Mouse (Mus musculus) left cerebral cortex, adult 2 months (tissue): ENCODE measurements at regions not wholly inside any gene's neighbourhood (a gene's known extent, or its start where the extent isn't known, plus 50 kb on each side); places are given as distances from the start of the nearest gene placed in this dataset.
"Not testable (repeated sequence)": the region's sequence is repeated elsewhere in the genome, so short reads cannot be mapped to it uniquely, and the experiment has no call there.

Source experiments
- DNase-seq, 2 experiments: peaks; one replicate each; pipeline ENCODE4 v3.0.0; 2021 to 2022; ENCODE audit warnings: low spot score in 2 of 2, mixed read lengths in 1 of 2; ENCODE audit errors: extremely low spot score in 1 of 2
- H3K27ac ChIP-seq: fragments of 200-600 bp; 2 replicates; pipeline ENCODE4 v1.8.1; 2022
- H3K4me3 ChIP-seq: fragments of 200-600 bp; 2 replicates; pipeline ENCODE4 v1.8.1; 2022
- CTCF ChIP-seq: fragments of 200-600 bp; IDR thresholded peaks from 2 replicates; pipeline ENCODE4 v1.8.1; 2022; ENCODE audit warnings: antibody characterized with exemption, mild to moderate bottlenecking, moderate library complexity
- intact Hi-C: fragments of 180-260 bp; cut with DNase I; formaldehyde crosslinking; loops from one replicate; pipeline ENCODE4 v1.15.1; 2025

- H3K27ac ChIP-seq: no peak overlapping the region
- peak; percentile 9 for TF ChIP-seq CTCF
- no peak for DNase-seq
- intact Hi-C loops: no loop called here
- no peak overlapping the region for H3K4me3 ChIP-seq
These were observed 168.8 kb downstream of the Tomm20 start for GRCm38 (mm10) chr8:126776605-126777469.

GRCm38 (mm10) chr8:126775334-126775733 lies 170.3 kb downstream of the Tomm20 start:
- no peak for DNase-seq
- intact Hi-C loops: no loop called here
- TF ChIP-seq CTCF: no peak

GRCm38 (mm10) chr8:126774816-126775215 lies 170.8 kb downstream of the Tomm20 start:
- DNase-seq: no peak
- no peak overlapping the region for H3K4me3 ChIP-seq
- H3K27ac ChIP-seq: no peak overlapping the region
- intact Hi-C loops: no loop called here
- TF ChIP-seq CTCF: no peak

More at GRCm38 (mm10) chr8:126775334-126775733, 170.3 kb downstream of the Tomm20 start:
- Histone ChIP-seq H3K27ac (no peak overlapping the region), H3K4me3 (no peak overlapping the region)

GRCm38 (mm10) chr8:126772748-126773147 lies 172.9 kb downstream of the Tomm20 start:
- Histone ChIP-seq H3K4me3 (no peak overlapping the region), H3K27ac (no peak overlapping the region)
- no peak for TF ChIP-seq CTCF
- no peak for DNase-seq
- intact Hi-C loops: no loop called here

GRCm38 (mm10) chr8:126772194-126772593 lies 173.4 kb downstream of the Tomm20 start:
- no peak overlapping the region for H3K4me3 ChIP-seq
- intact Hi-C loops: no loop called here
- TF ChIP-seq CTCF: no peak
- no peak overlapping the region for H3K27ac ChIP-seq
- DNase-seq: no peak

- H3K27ac ChIP-seq, H3K4me3 ChIP-seq, intact Hi-C loops, DNase-seq: not testable (repeated sequence)
These were observed 175.3 kb downstream of the Tomm20 start for GRCm38 (mm10) chr8:126770374-126770773.

GRCm38 (mm10) chr8:126768142-126768541 lies 174.4 kb upstream of the Irf2bp2 start:
- TF ChIP-seq CTCF: no peak
- DNase-seq: no peak

GRCm38 (mm10) chr8:126767341-126767740 lies 173.6 kb upstream of the Irf2bp2 start:
- intact Hi-C loops: no loop called here
- Histone ChIP-seq H3K27ac (no peak overlapping the region), H3K4me3 (no peak overlapping the region)
- DNase-seq: no peak
- TF ChIP-seq CTCF: no peak

More at GRCm38 (mm10) chr8:126768142-126768541, 174.4 kb upstream of the Irf2bp2 start:
- no peak overlapping the region for H3K4me3 ChIP-seq
- intact Hi-C loops: no loop called here
- H3K27ac ChIP-seq: no peak overlapping the region

GRCm38 (mm10) chr8:126765693-126766238 lies 172.0 kb upstream of the Irf2bp2 start:
- no peak for DNase-seq
- no peak for TF ChIP-seq CTCF
- Histone ChIP-seq H3K27ac (no peak overlapping the region), H3K4me3 (no peak overlapping the region)
- intact Hi-C loops: no loop called here

- TF ChIP-seq CTCF: no peak
- Histone ChIP-seq H3K4me3 (no peak overlapping the region), H3K27ac (no peak overlapping the region)
- intact Hi-C loops: no loop called here
- DNase-seq: no peak
These were observed 169.8 kb upstream of the Irf2bp2 start for GRCm38 (mm10) chr8:126763600-126763999.

GRCm38 (mm10) chr8:126759711-126760110 lies 165.9 kb upstream of the Irf2bp2 start:
- intact Hi-C loops: loop anchor here (2.0 to 5.0 kb wide), 2 partner anchors 68 to 165 kb away; no protein-coding TSS in a partner anchor
- TF ChIP-seq CTCF: no peak
- no peak overlapping the region for H3K4me3 ChIP-seq
- H3K27ac ChIP-seq: peak overlapping the region; percentile 41; the same call in 1 of the 2 replicates
- no peak for DNase-seq

- TF ChIP-seq CTCF: no peak
- H3K27ac ChIP-seq: peak overlapping the region; percentile 76
- DNase-seq: no peak
- intact Hi-C loops: loop anchor here (2.0 to 5.0 kb wide), 2 partner anchors 68 to 164 kb away; no protein-coding TSS in a partner anchor
- no peak overlapping the region for H3K4me3 ChIP-seq
These were observed 165.2 kb upstream of the Irf2bp2 start for GRCm38 (mm10) chr8:126758951-126759350.
